Mouse (Mus musculus): ENCODE measurements around the gene Ccser1. TPM values are rescaled to one million over a fixed set of nuclear protein-coding genes. Genes with fewer than 3 reads are reported as not detected.
"Not testable (repeated sequence)": the region's sequence is repeated elsewhere in the genome, so short reads cannot be mapped to it uniquely, and the experiment has no call there.

Gene Ccser1
- total and polyA plus RNA-seq, 2 experiments from 2014 or later = 14.9 to 48.7 TPM

DNA sequence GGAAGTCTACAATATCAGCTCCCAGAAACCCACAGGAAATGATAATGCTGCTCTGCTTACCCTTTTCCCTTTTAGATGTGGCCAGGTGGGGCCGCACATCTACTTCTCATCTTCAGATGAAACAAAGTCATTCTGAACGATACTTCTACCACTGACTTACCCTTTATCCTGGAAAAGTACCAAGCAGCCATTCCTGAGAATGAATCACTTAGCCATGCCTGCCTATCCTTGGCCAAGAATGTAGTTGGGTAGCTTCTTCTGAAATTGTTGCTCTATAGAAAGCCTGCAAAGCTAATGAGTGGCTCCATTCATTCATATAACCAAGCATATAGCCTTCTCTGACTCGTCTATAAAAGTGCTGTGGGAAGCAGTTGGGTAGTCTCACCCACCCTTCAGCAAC lies 62.4 kb downstream of the Ccser1 start:
- ATAC-seq (no peak), DNase-seq (ENCODE audit: low spot score) (no peak)
- Histone ChIP-seq H3K4me3 (ENCODE audit: low read length) (no peak overlapping the region), H3K4me2 (ENCODE audit: low read depth, low read length) (no peak overlapping the region), H3K9me3 (ENCODE audit: low read length) (no peaks in the 10 kb centered on the region), H3K4me1 (ENCODE audit: insufficient read depth, low read length) (no peaks in the 10 kb centered on the region), H3K27ac (no peak overlapping the region), H3K36me3 (ENCODE audit: insufficient read depth, low read length) (no peaks in the 10 kb centered on the region), H3K27me3 (ENCODE audit: insufficient read depth, low read length) (no peaks in the 10 kb centered on the region), H3K9ac (replicated peaks; ENCODE audit: low read length) (no peak overlapping the region)
- WGBS = 84% methylated on average over 3 of the region's 3 CpGs
- no peak for TF ChIP-seq CTCF (IDR thresholded peaks at IDR 0.05; ENCODE audit: low read depth)

DNA sequence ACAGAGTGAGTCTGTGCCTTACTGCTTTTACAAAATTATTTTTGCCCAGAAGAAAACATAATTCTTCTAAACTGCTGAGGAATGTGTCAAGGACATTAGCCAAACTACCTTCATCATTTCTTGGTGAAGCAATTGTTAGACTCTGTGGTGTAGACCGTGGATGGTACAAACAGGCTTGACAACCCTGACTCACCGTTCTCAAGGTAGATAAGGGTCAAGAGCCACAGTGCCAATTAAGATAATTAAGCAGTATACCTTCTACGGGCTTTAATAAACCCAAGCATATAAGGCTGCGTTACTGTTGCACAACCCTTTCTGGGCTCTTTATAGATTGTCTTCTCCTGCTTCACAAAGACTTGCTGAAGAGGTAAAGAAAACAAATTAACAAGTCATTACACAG lies 66.4 kb downstream of the Ccser1 start:
- no peak for TF ChIP-seq CTCF (IDR thresholded peaks at IDR 0.05; ENCODE audit: low read depth)
- ATAC-seq (no peak), DNase-seq (ENCODE audit: low spot score) (no peak)
- Histone ChIP-seq H3K9me3 (ENCODE audit: low read length) (no peaks in the 10 kb centered on the region), H3K4me2 (ENCODE audit: low read depth, low read length) (no peak overlapping the region), H3K4me3 (ENCODE audit: low read length) (no peak overlapping the region), H3K36me3 (ENCODE audit: insufficient read depth, low read length) (no peaks in the 10 kb centered on the region), H3K4me1 (ENCODE audit: insufficient read depth, low read length) (no peaks in the 10 kb centered on the region), H3K27me3 (ENCODE audit: insufficient read depth, low read length) (no peaks in the 10 kb centered on the region), H3K9ac (replicated peaks; ENCODE audit: low read length) (no peak overlapping the region), H3K27ac (no peak overlapping the region)
- 84% methylated on average over 4 of the region's 4 CpGs for WGBS

DNA sequence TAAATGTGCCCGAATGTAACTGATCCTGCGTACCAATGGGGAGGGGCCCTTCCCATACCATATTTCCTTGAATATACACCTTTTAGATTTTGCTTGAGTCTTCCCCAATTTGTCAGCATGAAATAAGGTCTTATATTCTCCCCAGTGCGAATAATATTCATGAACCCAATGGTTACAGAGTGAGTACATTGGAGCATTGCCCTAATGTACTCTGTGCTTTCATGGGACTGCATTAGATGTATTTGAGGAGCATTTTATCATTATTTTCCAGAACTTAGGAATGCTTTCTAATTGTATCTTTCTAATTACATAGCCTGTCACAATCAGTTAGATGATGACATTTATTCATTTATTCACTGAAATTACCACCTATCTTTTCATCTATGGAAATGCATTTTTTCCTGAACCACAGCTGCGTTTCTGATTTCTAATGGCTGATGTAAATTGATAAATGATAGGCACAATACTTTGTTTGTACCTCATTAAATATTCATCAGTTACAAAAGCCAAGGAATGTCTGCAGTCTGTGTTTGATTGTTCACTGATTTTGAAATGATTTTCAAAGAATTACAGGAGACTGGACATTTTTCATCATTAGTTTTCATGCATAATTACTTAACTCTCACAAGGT lies 67.8 kb downstream of the Ccser1 start:
- no peak overlapping the region for H3K27ac ChIP-seq
- WGBS = 74% methylated on average over 4 of the region's 4 CpGs
- no peak overlapping the region for H3K4me2 ChIP-seq (ENCODE audit: low read depth, low read length)
- no peak for ATAC-seq
- no peaks in the 10 kb centered on the region for H3K27me3 ChIP-seq (ENCODE audit: insufficient read depth, low read length)
- no peak overlapping the region for H3K4me3 ChIP-seq (ENCODE audit: low read length)
- H3K36me3 ChIP-seq (ENCODE audit: insufficient read depth, low read length) = no peaks in the 10 kb centered on the region
- no peak overlapping the region for H3K9ac ChIP-seq (replicated peaks; ENCODE audit: low read length)
- TF ChIP-seq CTCF (IDR thresholded peaks at IDR 0.05; ENCODE audit: low read depth) = no peak
- H3K4me1 ChIP-seq (ENCODE audit: insufficient read depth, low read length) = no peaks in the 10 kb centered on the region
- no peaks in the 10 kb centered on the region for H3K9me3 ChIP-seq (ENCODE audit: low read length)
- no peak for DNase-seq (ENCODE audit: low spot score)

DNA sequence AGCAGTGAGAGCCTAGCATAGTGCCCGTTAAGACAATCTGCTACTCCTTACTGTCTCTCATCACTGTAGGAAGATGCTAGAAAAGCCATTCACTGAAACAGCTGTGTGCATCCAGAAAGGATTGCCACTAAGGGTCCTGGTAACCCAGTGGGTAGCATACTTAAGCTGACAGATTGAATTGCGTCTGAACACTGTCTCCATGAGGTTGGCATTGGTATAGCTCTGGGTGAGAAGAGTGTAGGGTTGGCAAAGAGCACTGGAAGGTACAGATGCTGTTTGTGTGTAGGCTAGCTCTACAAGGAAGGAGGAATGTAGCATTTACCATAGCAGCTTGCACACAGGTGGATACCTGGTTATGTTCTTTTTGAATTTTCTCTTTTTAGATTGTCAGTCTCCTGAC lies 68.6 kb downstream of the Ccser1 start:
- peak; percentile 42 for DNase-seq (ENCODE audit: low spot score)
- Histone ChIP-seq H3K4me1 (ENCODE audit: insufficient read depth, low read length) (no peaks in the 10 kb centered on the region), H3K27ac (no peak overlapping the region), H3K36me3 (ENCODE audit: insufficient read depth, low read length) (no peaks in the 10 kb centered on the region), H3K9ac (replicated peaks; ENCODE audit: low read length) (no peak overlapping the region), H3K4me2 (ENCODE audit: low read depth, low read length) (no peak overlapping the region), H3K9me3 (ENCODE audit: low read length) (no peaks in the 10 kb centered on the region), H3K27me3 (ENCODE audit: insufficient read depth, low read length) (no peaks in the 10 kb centered on the region), H3K4me3 (ENCODE audit: low read length) (no peak overlapping the region)
- TF ChIP-seq CTCF (IDR thresholded peaks at IDR 0.05; ENCODE audit: low read depth) = peak; percentile 57
- 50% methylated on average over 2 of the region's 2 CpGs for WGBS
- peak; percentile 75 for ATAC-seq

DNA sequence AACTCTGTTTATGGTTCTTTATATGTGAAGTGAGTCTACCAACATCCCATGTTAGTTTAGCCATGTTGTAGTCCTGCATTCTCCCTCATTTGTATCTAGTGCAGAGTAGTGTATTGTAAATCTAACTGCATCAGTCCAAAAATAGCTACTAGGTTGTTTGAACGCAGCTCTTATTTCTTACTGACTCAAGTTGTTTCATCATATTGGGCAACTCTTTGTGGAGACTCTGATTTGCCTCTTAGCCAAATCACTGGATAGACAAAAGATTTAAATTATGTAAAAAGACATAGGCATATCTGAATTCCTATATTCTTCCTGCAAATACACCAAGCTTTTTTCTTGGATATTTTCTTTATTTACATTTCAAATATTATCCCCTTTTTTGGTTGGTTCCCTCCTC lies 71.1 kb downstream of the Ccser1 start:
- Histone ChIP-seq H3K4me3 (ENCODE audit: low read length) (no peak overlapping the region), H3K27me3 (ENCODE audit: insufficient read depth, low read length) (no peaks in the 10 kb centered on the region), H3K9ac (replicated peaks; ENCODE audit: low read length) (no peak overlapping the region), H3K4me1 (ENCODE audit: insufficient read depth, low read length) (no peaks in the 10 kb centered on the region), H3K9me3 (ENCODE audit: low read length) (no peaks in the 10 kb centered on the region), H3K4me2 (ENCODE audit: low read depth, low read length) (no peak overlapping the region), H3K27ac (no peak overlapping the region), H3K36me3 (ENCODE audit: insufficient read depth, low read length) (no peaks in the 10 kb centered on the region)
- no peak for ATAC-seq
- no peak for DNase-seq (ENCODE audit: low spot score)
- no peak for TF ChIP-seq CTCF (IDR thresholded peaks at IDR 0.05; ENCODE audit: low read depth)
- WGBS = 90% methylated on average over 1 of the region's 1 CpGs

DNA sequence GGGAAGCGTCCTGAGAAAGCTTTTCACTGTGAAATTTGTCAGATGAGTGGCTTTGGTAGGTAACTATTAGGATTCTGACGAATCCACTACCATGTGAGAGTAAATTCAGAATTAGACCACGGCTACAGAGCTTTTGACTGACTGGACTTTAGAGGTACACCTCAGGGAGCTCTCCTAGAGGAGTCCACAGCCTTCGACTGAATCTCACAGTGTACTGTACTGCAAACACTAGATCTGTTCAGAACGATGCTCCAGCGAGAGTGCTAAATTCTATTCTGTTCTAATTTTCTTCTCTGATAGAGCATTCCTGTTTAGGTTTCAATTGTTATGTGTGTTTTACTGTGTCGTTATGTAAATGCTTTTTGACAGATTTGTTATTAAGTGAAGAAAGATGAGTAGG lies 72.8 kb downstream of the Ccser1 start:
- no peaks in the 10 kb centered on the region for H3K36me3 ChIP-seq (ENCODE audit: insufficient read depth, low read length)
- no peak overlapping the region for H3K4me3 ChIP-seq (ENCODE audit: low read length)
- WGBS = 74% methylated on average over 7 of the region's 7 CpGs
- DNase-seq (ENCODE audit: low spot score) (no peak), ATAC-seq (no peak)
- no peak overlapping the region for H3K27ac ChIP-seq
- H3K4me2 ChIP-seq (ENCODE audit: low read depth, low read length) = no peak overlapping the region
- H3K27me3 ChIP-seq (ENCODE audit: insufficient read depth, low read length) = no peaks in the 10 kb centered on the region
- no peak for TF ChIP-seq CTCF (IDR thresholded peaks at IDR 0.05; ENCODE audit: low read depth)
- H3K9ac ChIP-seq (replicated peaks; ENCODE audit: low read length) = no peak overlapping the region
- H3K4me1 ChIP-seq (ENCODE audit: insufficient read depth, low read length) = no peaks in the 10 kb centered on the region
- H3K9me3 ChIP-seq (ENCODE audit: low read length) = no peaks in the 10 kb centered on the region

DNA sequence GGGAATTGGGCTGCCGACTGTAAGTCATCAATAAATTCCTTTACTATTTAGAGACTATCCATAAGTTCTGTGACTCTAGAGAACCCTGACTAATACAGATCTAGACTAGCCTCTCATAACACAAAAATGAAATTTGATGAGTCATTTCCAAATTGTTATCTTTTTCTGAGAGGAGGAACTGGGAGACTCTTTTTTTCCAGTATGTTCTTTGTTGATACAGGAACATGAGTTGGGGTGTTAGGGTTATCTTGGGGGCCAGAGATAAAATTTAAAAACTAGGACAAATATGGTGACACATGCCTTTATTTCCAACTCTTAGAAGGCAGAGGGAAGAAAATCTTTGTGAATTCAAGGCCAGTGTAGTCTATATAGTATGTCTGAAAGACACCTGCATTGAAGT lies 75.8 kb downstream of the Ccser1 start:
- H3K27ac ChIP-seq; H3K36me3 ChIP-seq (ENCODE audit: insufficient read depth, low read length); ATAC-seq; H3K9ac ChIP-seq (replicated peaks; ENCODE audit: low read length); H3K9me3 ChIP-seq (ENCODE audit: low read length); H3K4me2 ChIP-seq (ENCODE audit: low read depth, low read length); H3K27me3 ChIP-seq (ENCODE audit: insufficient read depth, low read length); H3K4me1 ChIP-seq (ENCODE audit: insufficient read depth, low read length); DNase-seq (ENCODE audit: low spot score); H3K4me3 ChIP-seq (ENCODE audit: low read length): not testable (repeated sequence)
- no CpG with 5 or more reads among the region's 1 CpGs for WGBS

Measured in hindbrain, postnatal 0 days (tissue).